In genomic region chr14:120276343-120277080, GRCm38 (mm10) we compare ENCODE assay signal across 8 mouse cellular contexts. TPM values are rescaled to one million over a fixed set of nuclear protein-coding genes. Genes with fewer than 3 reads are reported as not detected.
DNase-seq lines count a peak whose midpoint lies in the region; ATAC-seq and TF ChIP-seq lines count a peak whose summit lies in the region.

No protein-coding gene starts in this region.

- H3K4me1 ChIP-seq in lung, adult 2 months (ENCODE audit: control insufficient read depth, insufficient read depth, low read length) = peaks cover 29% of the 10 kb centered on the region
- peaks cover 37% of the 10 kb centered on the region for H3K4me1 ChIP-seq in hindbrain, embryonic 14.5 days (replicated peaks; ENCODE audit: control insufficient read depth, insufficient read depth, low read length)
- H3K4me1 ChIP-seq in midbrain, embryonic 10.5 days = peaks cover 62% of the 10 kb centered on the region

- peak overlapping the region; percentile 79 for H3K4me3 ChIP-seq in lung, adult 2 months (replicated peaks; ENCODE audit: extremely low read depth, low read depth, low read length)
- H3K4me3 ChIP-seq in hindbrain, embryonic 14.5 days (replicated peaks; ENCODE audit: low read length) = peak overlapping the region; percentile 69
- H3K4me3 ChIP-seq in midbrain, embryonic 10.5 days = peak overlapping the region; percentile 74

- WGBS in lung, adult 2 months = under 1% methylated on average over 10 of the region's 10 CpGs
- 22% methylated on average over 10 of the region's 10 CpGs for WGBS in hindbrain, embryonic 14.5 days
- 28% methylated on average over 10 of the region's 10 CpGs for WGBS in midbrain, embryonic 10.5 days

- H3K36me3 ChIP-seq in hindbrain, embryonic 14.5 days (replicated peaks; ENCODE audit: control insufficient read depth, insufficient read depth) = no peaks in the 10 kb centered on the region
- H3K36me3 ChIP-seq in midbrain, embryonic 10.5 days = no peaks in the 10 kb centered on the region

- no peak for TF ChIP-seq POLR2A in lung, adult 2 months (IDR thresholded peaks at IDR 0.05; ENCODE audit: borderline replicate concordance, extremely low read depth, low read depth, low read length)

- DNase-seq in lung, adult 2 months = no peak
- DNase-seq in lung, postnatal 4 days = no peak
- DNase-seq in c-Kit-negative CD71-positive TER-119-positive erythroid progenitor cells, embryonic 14.5 days (ENCODE audit: low read depth, low spot score) = peak; percentile 15
- peak; percentile 45 for DNase-seq in hindbrain, embryonic 14.5 days (ENCODE audit: low spot score)
- no peak for DNase-seq in midbrain, embryonic 10.5 days (ENCODE audit: low spot score)
- no peak for DNase-seq in urinary bladder, postnatal 10 days (ENCODE audit: low spot score)
- DNase-seq in spleen, adult 12 weeks (ENCODE audit: low spot score) = no peak
- no peak for DNase-seq in yolk sac, embryonic 10.5 days (ENCODE audit: low spot score)

- no peaks in the 10 kb centered on the region for H3K9me3 ChIP-seq in hindbrain, embryonic 14.5 days (ENCODE audit: control insufficient read depth, low read length)
- H3K9me3 ChIP-seq in midbrain, embryonic 10.5 days (replicated peaks) = no peaks in the 10 kb centered on the region

- H3K9ac ChIP-seq in hindbrain, embryonic 14.5 days = peak overlapping the region; percentile 67

- H3K27me3 ChIP-seq in hindbrain, embryonic 14.5 days (ENCODE audit: control insufficient read depth, insufficient read depth, low read length) = no peaks in the 10 kb centered on the region
- H3K27me3 ChIP-seq in midbrain, embryonic 10.5 days (ENCODE audit: low read depth, poor library complexity, severe bottlenecking) = no peaks in the 10 kb centered on the region

- peak overlapping the region; percentile 74 for H3K4me2 ChIP-seq in hindbrain, embryonic 14.5 days (replicated peaks)

- no peak for TF ChIP-seq CTCF in lung, adult 2 months (IDR thresholded peaks at IDR 0.05; ENCODE audit: insufficient read depth, low read length)

- no peak for ATAC-seq in hindbrain, embryonic 14.5 days (ENCODE audit: low FRiP score)

- H3K27ac ChIP-seq in hindbrain, embryonic 14.5 days = peak overlapping the region; percentile 48
- H3K27ac ChIP-seq in midbrain, embryonic 10.5 days (replicated peaks) = peak overlapping the region; percentile 86

RNA-seq across cellular contexts. Expression of gene Mbnl2, which starts 1.0 kb away (rescaled TPM):
- polyA plus RNA-seq in lung, adult 2 months (2012; rRNA removed) = 121 and 130 TPM in 2 replicates
- polyA plus RNA-seq in hindbrain, embryonic 14.5 days (2014; fragmentation: Nextera tagmentation; extraction: Ambion mirVana) = 24.4 and 29.7 TPM in 2 replicates
- 24.0 and 30.5 TPM in 2 replicates for polyA plus RNA-seq in midbrain, embryonic 10.5 days (2016; fragmentation: Nextera tagmentation; extraction: Ambion mirVana)

Comparison
In these comparisons a context has a peak if more than half of its experiments do, and no peak if none do; other contexts are left out.
1. DNase-seq: peak in c-Kit-negative CD71-positive TER-119-positive erythroid progenitor cells, embryonic 14.5 days (single experiment) and hindbrain, embryonic 14.5 days (single experiment); none in lung, adult 2 months (single experiment), lung, postnatal 4 days (0 of 2), midbrain, embryonic 10.5 days (single experiment), urinary bladder, postnatal 10 days (single experiment), spleen, adult 12 weeks (single experiment) and yolk sac, embryonic 10.5 days (single experiment).
2. Peak in every context shown above with its lines, with median percentiles within 50 percentile points of each other: H3K4me3 ChIP-seq.